Comparison of ENCODE assay signal across 8 mouse cellular contexts in the genomic region with DNA sequence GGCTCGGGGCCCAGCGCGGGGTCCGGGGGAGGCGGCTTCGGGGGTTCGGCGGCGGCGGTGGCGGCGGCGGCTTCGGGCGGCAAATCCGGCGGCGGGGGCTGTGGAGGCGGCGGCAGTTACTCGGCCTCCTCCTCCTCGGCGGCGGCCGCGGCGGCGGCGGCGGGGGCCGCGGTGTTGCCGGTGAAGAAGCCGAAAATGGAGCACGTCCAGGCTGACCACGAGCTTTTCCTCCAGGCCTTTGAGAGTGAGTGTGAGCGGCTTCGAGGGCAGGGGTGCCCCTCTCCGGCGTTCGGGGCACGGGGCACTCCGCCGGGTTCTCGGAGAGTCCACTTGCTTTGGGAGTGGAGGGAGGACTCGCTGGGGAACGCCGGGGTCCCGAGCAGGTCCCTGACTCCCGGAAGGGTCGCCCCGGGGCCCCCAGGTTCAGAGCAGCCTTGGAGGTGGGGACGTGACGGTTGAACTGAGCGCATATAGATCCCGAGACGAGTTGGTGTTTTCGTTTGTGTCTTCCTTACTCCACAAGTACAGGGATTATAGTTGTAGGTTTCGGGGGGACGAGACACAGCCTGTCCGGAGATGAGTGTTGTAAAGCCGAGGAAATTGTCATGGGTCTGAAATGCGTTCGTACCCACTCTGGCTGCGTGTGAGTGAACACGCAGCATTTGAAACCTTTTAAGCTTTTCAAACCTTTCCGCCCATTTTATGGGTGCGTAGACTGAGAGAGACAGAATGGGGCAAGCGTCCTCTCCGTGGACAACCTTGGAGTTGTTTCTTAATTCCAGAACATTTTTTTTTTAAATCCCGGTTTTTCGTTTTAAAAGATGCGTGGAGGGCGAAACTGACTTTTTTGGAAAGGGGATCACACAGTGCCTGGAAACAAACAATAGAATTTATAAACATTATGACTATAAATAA. TPM values are rescaled to one million over a fixed set of nuclear protein-coding genes. Genes with fewer than 3 reads are reported as not detected.
DNase-seq lines count a peak whose midpoint lies in the region; ATAC-seq lines count a peak whose summit lies in the region.

No protein-coding gene starts in this region.

- no peaks in the 10 kb centered on the region for H3K9me3 ChIP-seq in forebrain, embryonic 15.5 days
- no peaks in the 10 kb centered on the region for H3K9me3 ChIP-seq in limb, embryonic 12.5 days

- H3K27me3 ChIP-seq in forebrain, embryonic 15.5 days, result no peaks in the 10 kb centered on the region
- H3K27me3 ChIP-seq in limb, embryonic 12.5 days, result no peaks in the 10 kb centered on the region

- H3K36me3 ChIP-seq in forebrain, embryonic 15.5 days, result peaks cover 8% of the 10 kb centered on the region; the same call in 1 of the 2 replicates
- peaks cover 24% of the 10 kb centered on the region for H3K36me3 ChIP-seq in limb, embryonic 12.5 days

- ATAC-seq in forebrain, embryonic 15.5 days (replicated peaks), result peak; percentile 51; the same call in 1 of the 2 replicates
- ATAC-seq in limb, embryonic 12.5 days (ENCODE audit: insufficient number of reproducible peaks, insufficient read depth, low FRiP score, low TSS enrichment, low read depth), result peak; percentile 41
- 0 out of 2 replicates have a peak, but pooled peaks have one; percentile 15 for ATAC-seq in monocyte, adult 5-6 weeks (replicated peaks; ENCODE audit: insufficient number of reproducible peaks, low FRiP score, low TSS enrichment, poor library complexity, severe bottlenecking)

- peak; percentile 14 for DNase-seq in adrenal gland, postnatal 10 days
- no peak for DNase-seq in adrenal gland, adult 18-20 months (ENCODE audit: low spot score in 2 of 2)
- DNase-seq in right cerebral cortex, postnatal 14 days, result peak; percentile 18
- no peak for DNase-seq in right cerebral cortex, adult 18-20 months
- no peak for DNase-seq in T-cell, adult 2 months (ENCODE audit: low spot score)

- peak overlapping the region; percentile 99 for H3K27ac ChIP-seq in forebrain, embryonic 15.5 days (replicated peaks)
- peak overlapping the region; percentile 100 for H3K27ac ChIP-seq in limb, embryonic 12.5 days

- H3K9ac ChIP-seq in forebrain, embryonic 15.5 days (replicated peaks), result peak overlapping the region; percentile 94
- H3K9ac ChIP-seq in limb, embryonic 12.5 days (replicated peaks), result peak overlapping the region; percentile 94

- WGBS in forebrain, embryonic 15.5 days, result under 1% methylated on average over 46 of the region's 74 CpGs
- under 1% methylated on average over 59 of the region's 74 CpGs for WGBS in limb, embryonic 12.5 days

- H3K4me3 ChIP-seq in forebrain, embryonic 15.5 days, result peak overlapping the region; percentile 98
- H3K4me3 ChIP-seq in limb, embryonic 12.5 days (replicated peaks), result peak overlapping the region; percentile 93

- peaks cover 12% of the 10 kb centered on the region for H3K4me1 ChIP-seq in forebrain, embryonic 15.5 days
- H3K4me1 ChIP-seq in limb, embryonic 12.5 days (replicated peaks), result no peaks in the 10 kb centered on the region; the same call in 1 of the 2 replicates

- peak overlapping the region; percentile 73 for H3K4me2 ChIP-seq in forebrain, embryonic 15.5 days (replicated peaks)
- peak overlapping the region; percentile 61 for H3K4me2 ChIP-seq in limb, embryonic 12.5 days

RNA-seq across cellular contexts. Expression of gene Suz12, which starts 0.7 kb away (rescaled TPM):
- total RNA-seq in adrenal gland, postnatal 10 days (2021), result 10 to 100 TPM; 52.7 to 54.0 TPM
- 10 to 100 TPM; 33.5 to 44.0 TPM for total RNA-seq in adrenal gland, adult 18-20 months (2021)
- polyA plus RNA-seq in forebrain, embryonic 15.5 days (2015; fragmentation: Nextera tagmentation; extraction: Ambion mirVana), result 21.1 and 24.2 TPM in 2 replicates
- 30.1 and 31.7 TPM in 2 replicates for polyA plus RNA-seq in limb, embryonic 12.5 days (2016; fragmentation: Nextera tagmentation; extraction: Ambion mirVana)
- total RNA-seq in monocyte, adult 5-6 weeks (2017), result 35.9 to 53.1 TPM (median 37.2 TPM) in 3 replicates

RNA-seq across cellular contexts. Expression of gene Utp6, which starts 31.4 kb away (rescaled TPM):
- 10 to 100 TPM; 31.3 to 32.4 TPM for total RNA-seq in adrenal gland, postnatal 10 days (2021)
- 10 to 100 TPM; 35.6 to 47.6 TPM for total RNA-seq in adrenal gland, adult 18-20 months (2021)
- polyA plus RNA-seq in forebrain, embryonic 15.5 days (2015; fragmentation: Nextera tagmentation; extraction: Ambion mirVana), result 51.6 and 55.8 TPM in 2 replicates
- polyA plus RNA-seq in limb, embryonic 12.5 days (2016; fragmentation: Nextera tagmentation; extraction: Ambion mirVana), result 72.0 and 74.4 TPM in 2 replicates
- 55.7 to 87.3 TPM (median 65.7 TPM) in 3 replicates for total RNA-seq in monocyte, adult 5-6 weeks (2017)

Comparison
In these comparisons a context has a peak if more than half of its experiments do, and no peak if none do; other contexts are left out.
1. DNase-seq: peak in adrenal gland, postnatal 10 days (single experiment) and right cerebral cortex, postnatal 14 days (single experiment); none in adrenal gland, adult 18-20 months (0 of 2), right cerebral cortex, adult 18-20 months (single experiment) and T-cell, adult 2 months (single experiment).
2. Peak in every context shown above with its lines, with median percentiles within 50 percentile points of each other: ATAC-seq.